Mouse (Mus musculus) MEL (cell line): Measurements from ENCODE around the gene Kctd18. TPM values are rescaled to one million over a fixed set of nuclear protein-coding genes. Genes with fewer than 3 reads are reported as not detected.

Experiments used
- DNase-seq: peaks from one replicate; pipeline ENCODE4 v3.0.0; 2011; ENCODE audit warnings: low read depth, low spot score
- H3K27ac ChIP-seq: 2 replicates; pipeline ENCODE4 v1.5.1; 2012; ENCODE audit warnings: low read depth, mild to moderate bottlenecking, control low read depth, low read length, moderate library complexity; ENCODE audit not compliant: control insufficient read depth
- H3K27me3 ChIP-seq, 2 experiments: fragments of 150-350 bp in 1 of 2; sonication (generic) in 1 of 2; 2 replicates each; pipeline ENCODE4 v1.6.1; 2012; ENCODE audit warnings: low read length in 2 of 2, mild to moderate bottlenecking in 2 of 2, improper control_type of control experiment in 1 of 2, moderate library complexity in 1 of 2; ENCODE audit not compliant: insufficient read depth in 2 of 2, control insufficient read depth in 1 of 2
- H3K36me3 ChIP-seq, 2 experiments: 2 replicates each; pipeline ENCODE4 v1.6.1; 2012 to 2014; ENCODE audit warnings: low read length in 2 of 2, improper control_type of control experiment in 1 of 2, inconsistent platforms in 1 of 2, mild to moderate bottlenecking in 1 of 2; ENCODE audit not compliant: insufficient read depth in 2 of 2, control insufficient read depth in 1 of 2
- H3K4me1 ChIP-seq, 2 experiments: fragments of 150-350 bp in 1 of 2; sonication (generic) in 1 of 2; 2 replicates each; pipeline ENCODE4 v1.6.1; 2012; ENCODE audit warnings: low read length in 2 of 2, improper control_type of control experiment in 1 of 2, mild to moderate bottlenecking in 1 of 2; ENCODE audit not compliant: insufficient read depth in 2 of 2, control insufficient read depth in 1 of 2
- H3K4me3 ChIP-seq, 2 experiments: fragments of 150-350 bp in 1 of 2; sonication (generic) in 1 of 2; 2 replicates each; pipeline ENCODE4 v1.5.1; 2012; ENCODE audit warnings: low read depth in 2 of 2, low read length in 2 of 2, mild to moderate bottlenecking in 2 of 2, moderate library complexity in 2 of 2, control low read depth in 1 of 2, improper control_type of control experiment in 1 of 2; ENCODE audit not compliant: control insufficient read depth in 1 of 2, insufficient read depth in 1 of 2
- H3K79me2 ChIP-seq: 2 replicates; pipeline ENCODE4 v1.6.1; 2012; ENCODE audit warnings: mild to moderate bottlenecking, low read length, moderate library complexity; ENCODE audit not compliant: control insufficient read depth, poor library complexity, insufficient read depth
- H3K9ac ChIP-seq: 2 replicates; pipeline ENCODE4 v1.6.1; 2012; ENCODE audit warnings: low read depth, mild to moderate bottlenecking, control low read depth, low read length, moderate library complexity; ENCODE audit not compliant: control insufficient read depth, poor library complexity, severe bottlenecking
- H3K9me3 ChIP-seq: fragments of 150-350 bp; sonication (generic); replicated peaks from 2 replicates; pipeline ENCODE4 v1.6.1; 2012; ENCODE audit warnings: mild to moderate bottlenecking, low read length, improper control_type of control experiment, moderate library complexity; ENCODE audit not compliant: insufficient read depth
- BHLHE40 ChIP-seq: IDR thresholded peaks from 2 replicates; pipeline ENCODE4 v1.6.1; 2012; ENCODE audit warnings: low read depth, mild to moderate bottlenecking, inconsistent platforms, low read length, improper control_type of control experiment, borderline replicate concordance
- CHD2 ChIP-seq: IDR thresholded peaks from 2 replicates; pipeline ENCODE4 v1.6.1; 2011; ENCODE audit warnings: low read length, improper control_type of control experiment
- CTCF ChIP-seq, 3 experiments: IDR thresholded peaks in 2 of 3; conservative IDR thresholded peaks in 1 of 3; 2 replicates each; pipeline ENCODE4 v1.5.1; 2011 to 2012; ENCODE audit warnings: low read length in 3 of 3, low read depth in 2 of 3, mild to moderate bottlenecking in 2 of 3, improper control_type of control experiment in 1 of 3, inconsistent platforms in 1 of 3, mixed read lengths in 1 of 3, moderate library complexity in 1 of 3; ENCODE audit not compliant: control insufficient read depth in 1 of 3, insufficient read depth in 1 of 3, poor library complexity in 1 of 3, severe bottlenecking in 1 of 3
- ELF1 ChIP-seq: IDR thresholded peaks from 2 replicates; pipeline ENCODE4 v1.6.1; 2014; ENCODE audit warnings: low read depth, mild to moderate bottlenecking, inconsistent platforms, low read length, improper control_type of control experiment, moderate library complexity
- ETS1 ChIP-seq: IDR thresholded peaks from 2 replicates; pipeline ENCODE4 v1.6.1; 2012; ENCODE audit warnings: low read depth, mild to moderate bottlenecking, inconsistent platforms, low read length, improper control_type of control experiment, moderate library complexity
- HCFC1 ChIP-seq: IDR thresholded peaks from 2 replicates; pipeline ENCODE4 v1.6.1; 2012; ENCODE audit warnings: low read depth, mild to moderate bottlenecking, inconsistent platforms, low read length, improper control_type of control experiment, moderate library complexity
- MYB ChIP-seq: IDR thresholded peaks from 2 replicates; pipeline ENCODE4 v1.6.1; 2011; ENCODE audit warnings: mild to moderate bottlenecking, low read depth, low read length, improper control_type of control experiment
- MYC ChIP-seq: IDR thresholded peaks from 2 replicates; pipeline ENCODE4 v1.6.1; 2011; ENCODE audit warnings: low read depth, mild to moderate bottlenecking, low read length, improper control_type of control experiment, moderate library complexity
- POLR2AphosphoS2 ChIP-seq: IDR thresholded peaks from 2 replicates; pipeline ENCODE4 v1.6.1; 2011; ENCODE audit warnings: low read length, improper control_type of control experiment
- POLR2AphosphoS5 ChIP-seq: IDR thresholded peaks from 2 replicates; pipeline ENCODE4 v1.6.1; 2012; ENCODE audit warnings: low read depth, borderline replicate concordance, mild to moderate bottlenecking, inconsistent platforms, low read length, moderate library complexity, mixed read lengths
- RAD21 ChIP-seq: IDR thresholded peaks from 2 replicates; pipeline ENCODE4 v1.6.1; 2011; ENCODE audit warnings: mild to moderate bottlenecking, low read depth, low read length, improper control_type of control experiment
- RCOR1 ChIP-seq: IDR thresholded peaks from 2 replicates; pipeline ENCODE4 v1.6.1; 2012; ENCODE audit warnings: low read depth, mild to moderate bottlenecking, inconsistent platforms, low read length, improper control_type of control experiment
- SIN3A ChIP-seq: IDR thresholded peaks from 2 replicates; pipeline ENCODE4 v1.6.1; 2012; ENCODE audit warnings: low read length, improper control_type of control experiment, inconsistent platforms
- SMC3 ChIP-seq: IDR thresholded peaks from 2 replicates; pipeline ENCODE4 v1.6.1; 2011; ENCODE audit warnings: low read depth, low read length, improper control_type of control experiment
- TAL1 ChIP-seq: IDR thresholded peaks from 2 replicates; pipeline ENCODE4 v1.6.1; 2012; ENCODE audit warnings: mild to moderate bottlenecking, inconsistent platforms, low read length, moderate library complexity, mixed read lengths
- TBP ChIP-seq: IDR thresholded peaks from 2 replicates; pipeline ENCODE4 v1.8.0; 2011; ENCODE audit warnings: low read depth, low read length, improper control_type of control experiment
- TCF12 ChIP-seq: IDR thresholded peaks from 2 replicates; pipeline ENCODE4 v1.6.1; 2014; ENCODE audit warnings: low read depth, mild to moderate bottlenecking, inconsistent platforms, low read length, improper control_type of control experiment, moderate library complexity
- USF2 ChIP-seq, 2 experiments: IDR thresholded peaks; 2 replicates each; pipeline ENCODE4 v1.6.1; 2011 to 2012; ENCODE audit warnings: improper control_type of control experiment in 2 of 2, low read length in 2 of 2, borderline replicate concordance in 1 of 2, inconsistent platforms in 1 of 2, low read depth in 1 of 2, mild to moderate bottlenecking in 1 of 2; ENCODE audit not compliant: insufficient read depth in 1 of 2
- ZC3H11A ChIP-seq: IDR thresholded peaks from 2 replicates; pipeline ENCODE4 v1.6.1; 2012; ENCODE audit warnings: low read depth, mild to moderate bottlenecking, inconsistent platforms, low read length, improper control_type of control experiment
- ZMIZ1 ChIP-seq: IDR thresholded peaks from 2 replicates; pipeline ENCODE4 v1.6.1; 2012; ENCODE audit warnings: low read depth, mild to moderate bottlenecking, inconsistent platforms, low read length, improper control_type of control experiment, moderate library complexity
- ZNF384 ChIP-seq: IDR thresholded peaks from 2 replicates; pipeline ENCODE4 v1.6.1; 2012; ENCODE audit warnings: low read depth, mild to moderate bottlenecking, inconsistent platforms, low read length, improper control_type of control experiment
- polyA plus RNA-seq, 2 experiments: library from polyadenylated mRNA; stranded (reverse) in 1 of 2; unstranded in 1 of 2; fragments of >175 nt in 1 of 2; fragments of >200 nt in 1 of 2; gene quantifications; 2 replicates each; pipeline versions ENCODE4 v1.2.1 to v1.2.4; 2012; ENCODE audit warnings: low replicate concordance in 2 of 2, low read depth in 1 of 2; ENCODE audit not compliant: insufficient read length in 2 of 2, insufficient read depth in 1 of 2, missing spikeins in 1 of 2
- total RNA-seq: library from RNA; depleted of rRNA; stranded (reverse); fragments of 300-350 nt; gene quantifications from 2 replicates; pipeline ENCODE4 v1.2.3, GENCODE M21; 2012

Kctd18 gene
- total and polyA plus RNA-seq, 3 experiments: 11.1 to 12.6 TPM; not detected in 1

DNA sequence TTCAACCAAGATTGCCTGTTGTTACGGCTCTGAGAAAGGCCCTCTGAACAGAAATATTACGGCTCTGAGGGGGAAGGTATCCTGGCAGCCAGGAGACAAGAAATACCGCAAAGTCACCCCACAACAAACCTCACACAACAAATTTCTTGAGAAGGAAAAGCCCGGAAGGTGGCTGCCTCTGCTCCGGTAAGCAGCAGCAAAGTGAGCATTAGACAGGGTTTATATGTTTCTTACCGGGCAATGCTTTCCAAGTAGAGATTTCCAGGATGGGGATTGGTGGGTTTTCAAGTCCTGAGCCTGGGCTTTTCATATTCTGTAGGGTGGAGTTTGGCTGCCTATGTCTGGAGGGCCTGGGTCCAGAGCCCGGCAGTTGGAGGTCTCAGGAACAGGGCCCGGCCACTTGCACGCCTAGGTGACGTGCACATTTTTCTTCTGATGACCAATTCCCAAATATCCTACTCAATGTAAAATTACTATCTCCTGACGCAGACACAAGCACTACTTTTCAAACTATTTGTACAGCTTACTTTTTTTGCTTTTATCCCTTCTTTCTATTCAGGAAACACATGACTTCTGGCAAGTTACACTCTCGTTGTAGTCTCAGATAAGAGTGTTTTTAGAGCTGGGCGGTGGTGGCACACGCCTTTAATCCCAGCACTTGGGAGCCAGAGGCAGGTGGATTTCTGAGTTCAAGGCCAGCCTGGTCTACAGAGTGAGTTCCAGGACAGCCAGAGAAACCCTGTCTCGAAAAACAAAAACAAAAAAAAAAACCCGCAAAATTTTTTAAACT, 65.0 kb downstream of the Kctd18 start (continued):
- no peak for TF ChIP-seq BHLHE40
- no peak for TF ChIP-seq POLR2AphosphoS2
- TF ChIP-seq SMC3: no peak
- no peak for TF ChIP-seq TCF12

DNA sequence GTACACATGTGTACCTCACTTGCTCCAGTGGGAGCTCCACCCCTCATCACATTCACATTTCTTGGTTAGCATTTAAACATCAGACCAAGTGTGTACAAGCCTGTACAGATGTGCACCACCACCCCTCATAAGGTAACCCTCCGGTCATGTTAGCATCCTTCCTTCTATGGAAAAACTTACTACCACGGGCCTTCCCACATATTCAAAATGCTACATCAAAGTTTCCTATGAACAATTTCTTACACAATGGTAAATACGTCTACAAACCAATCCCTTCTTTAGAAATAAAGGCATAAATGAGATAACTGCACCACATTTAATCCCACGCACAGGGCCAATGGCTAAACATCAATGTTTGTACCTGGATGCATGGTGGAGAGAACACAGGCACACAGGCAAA, 66.2 kb downstream of the Kctd18 start:
- Histone ChIP-seq H3K4me1 (peaks cover 0 to 3% of the 10 kb centered on the region in 2 experiments; a peak in 1 of 4 replicates), H3K9ac (no peak overlapping the region), H3K4me3 (peak overlapping the region in 1 of 2 experiments; percentile 56; a peak in 1 of 4 replicates), H3K27me3 (no peaks in the 10 kb centered on the region), H3K27ac (no peak overlapping the region), H3K9me3 (no peaks in the 10 kb centered on the region), H3K79me2 (no peaks in the 10 kb centered on the region), H3K36me3 (peaks cover 0 to 4% of the 10 kb centered on the region in 2 experiments; a peak in 2 of 4 replicates)
- TF ChIP-seq ZNF384 (no peak), HCFC1 (no peak), MYB (no peak), TAL1 (no peak)
- no peak for DNase-seq

- H3K9ac ChIP-seq: no peak overlapping the region
- H3K9me3 ChIP-seq: no peaks in the 10 kb centered on the region
- no peaks in the 10 kb centered on the region for H3K79me2 ChIP-seq
- peaks cover 0 to 4% of the 10 kb centered on the region in 2 experiments; a peak in 2 of 4 replicates for H3K36me3 ChIP-seq
- H3K27ac ChIP-seq: no peak overlapping the region
- no peak for DNase-seq
- TF ChIP-seq USF2 (IDR thresholded peaks at IDR 0.05; ENCODE audit: borderline replicate concordance in 1 of 2, insufficient read depth in 1 of 2, low read depth in 1 of 2, low read length in 2 of 2): no peak
- H3K4me3 ChIP-seq: no peak overlapping the region
- H3K27me3 ChIP-seq: no peaks in the 10 kb centered on the region
- peaks cover 0 to 3% of the 10 kb centered on the region in 2 experiments; a peak in 1 of 4 replicates for H3K4me1 ChIP-seq
Measured at GRCm38 (mm10) chr1:57949716-57950115, 69.0 kb downstream of the Kctd18 start.

- Histone ChIP-seq H3K4me1 (no peaks in the 10 kb centered on the region), H3K4me3 (no peak overlapping the region), H3K27ac (no peak overlapping the region), H3K79me2 (no peaks in the 10 kb centered on the region), H3K9ac (no peak overlapping the region), H3K9me3 (no peaks in the 10 kb centered on the region), H3K27me3 (no peaks in the 10 kb centered on the region), H3K36me3 (no peaks in the 10 kb centered on the region)
- no peak for DNase-seq
- peak; percentile 60 for TF ChIP-seq RAD21
- no peak for TF ChIP-seq RCOR1
- peak; percentile 46 for TF ChIP-seq ZC3H11A
- no peak for TF ChIP-seq ETS1
- no peak for TF ChIP-seq TBP
- no peak for TF ChIP-seq POLR2AphosphoS5
- TF ChIP-seq CTCF (IDR thresholded peaks at IDR 0.05 in 2 of 3, conservative IDR thresholded peaks at IDR 0.05 in 1 of 3; ENCODE audit: control insufficient read depth in 1 of 3, insufficient read depth in 1 of 3, low read depth in 2 of 3, low read length in 3 of 3, poor library complexity in 1 of 3, severe bottlenecking in 1 of 3): peak in 2 of 3 experiments; percentile 28 to 53; a peak in 2 of 6 replicates
- TF ChIP-seq ZMIZ1: no peak
- TF ChIP-seq ELF1: no peak
- no peak for TF ChIP-seq CHD2
- peak; percentile 66 for TF ChIP-seq SMC3
- TF ChIP-seq SIN3A: no peak
- TF ChIP-seq MYC: no peak
Measured at GRCm38 (mm10) chr1:57949195-57949594, 69.6 kb downstream of the Kctd18 start.
